ENCODE assay signal across 19 mouse cellular contexts in genomic region chr3:141896870-141897554, GRCm38 (mm10).
"Had no signal": no experiment of that assay in that cellular context is flagged by ENCODE, and none has a peak within 500 bp of the region (broad histone marks: within the 10 kb centered on the region; RNA-seq: fewer than 3 reads in every experiment).

No protein-coding gene starts in this region.

- H3K9me3 ChIP-seq: limb, embryonic 15.5 days; midbrain, embryonic 15.5 days; neural tube, embryonic 12.5 days had no signal

- H3K27ac ChIP-seq: kidney, postnatal 0 days; layer of hippocampus, adult 2 months; limb, embryonic 15.5 days; liver, embryonic 14.5 days; macrophage; midbrain, embryonic 12.5 days; midbrain, embryonic 15.5 days; neural tube, embryonic 12.5 days had no signal

- H3K4me1 ChIP-seq: midbrain, embryonic 15.5 days; neural tube, embryonic 12.5 days had no signal

- H3K27me3 ChIP-seq: limb, embryonic 15.5 days; midbrain, embryonic 12.5 days; midbrain, embryonic 15.5 days; neural tube, embryonic 12.5 days had no signal

- H3K9ac ChIP-seq: limb, embryonic 15.5 days; liver, embryonic 14.5 days; liver, postnatal 0 days; lung, embryonic 14.5 days; midbrain, embryonic 12.5 days; midbrain, embryonic 15.5 days; neural tube, embryonic 12.5 days had no signal

- H3K4me3 ChIP-seq: layer of hippocampus, adult 2 months; limb, embryonic 15.5 days; midbrain, embryonic 12.5 days; midbrain, embryonic 15.5 days; neural tube, embryonic 12.5 days had no signal

- H3K36me3 ChIP-seq: limb, embryonic 15.5 days; midbrain, embryonic 12.5 days; midbrain, embryonic 15.5 days; neural tube, embryonic 12.5 days had no signal

- ATAC-seq: liver, postnatal 0 days; lung, postnatal 0 days; midbrain, embryonic 15.5 days had no signal

- DNase-seq: kidney, postnatal 25 days; layer of hippocampus, adult 9-11 months; liver, postnatal 0 days; lung, embryonic 14.5 days; retina, postnatal 1 day; right cerebral cortex, postnatal 25 days; thymus, adult 2 months; thymus, postnatal 14 days; thymus, postnatal 4 days had no signal

- H3K4me2 ChIP-seq: limb, embryonic 15.5 days; liver, embryonic 11.5 days; lung, embryonic 14.5 days; midbrain, embryonic 12.5 days; midbrain, embryonic 15.5 days; neural tube, embryonic 12.5 days had no signal
